Mouse (Mus musculus) hindbrain, embryonic 15.5 days (tissue): Measurements from ENCODE around the gene Siglecg. TPM values are rescaled to one million over a fixed set of nuclear protein-coding genes. Genes with fewer than 3 reads are reported as not detected.

Experiments
- ATAC-seq: fragments of 200-750 bp; cut with Nextera tagmentation; 2 replicates; pipeline ENCODE4 v1.8.0; 2017; ENCODE audit warnings: low read depth, moderate number of reproducible peaks, moderate TSS enrichment; ENCODE audit not compliant: low FRiP score
- H3K27ac ChIP-seq: fragments of 300-500 bp; sonication (generic); replicated peaks from 2 replicates; pipeline ENCODE4 v1.5.1; 2015; ENCODE audit warnings: mild to moderate bottlenecking, inconsistent platforms
- H3K27me3 ChIP-seq: fragments of 300-500 bp; sonication (generic); 2 replicates; pipeline ENCODE4 v1.6.1; 2015; ENCODE audit warnings: control low read depth, inconsistent platforms
- H3K36me3 ChIP-seq: fragments of 300-500 bp; sonication (generic); 2 replicates; pipeline ENCODE4 v1.6.1; 2015; ENCODE audit warnings: control low read depth, inconsistent platforms
- H3K4me1 ChIP-seq: fragments of 300-500 bp; sonication (generic); replicated peaks from 2 replicates; pipeline ENCODE4 v1.6.1; 2015; ENCODE audit warnings: control low read depth, inconsistent platforms
- H3K4me2 ChIP-seq: fragments of 300-500 bp; sonication (generic); 2 replicates; pipeline ENCODE4 v1.6.1; 2015; ENCODE audit warnings: moderate library complexity, mild to moderate bottlenecking, inconsistent platforms
- H3K4me3 ChIP-seq: fragments of 300-500 bp; sonication (generic); 2 replicates; pipeline ENCODE4 v1.5.1; 2015; ENCODE audit warnings: mild to moderate bottlenecking, inconsistent platforms
- H3K9ac ChIP-seq: fragments of 300-500 bp; sonication (generic); 2 replicates; pipeline ENCODE4 v1.6.1; 2015; ENCODE audit warnings: inconsistent platforms
- H3K9me3 ChIP-seq: fragments of 300-500 bp; sonication (generic); 2 replicates; pipeline ENCODE4 v1.6.1; 2016; ENCODE audit warnings: control low read depth, inconsistent platforms
- WGBS: fragments of 180-500 bp; shearing (Covaris S2); methylation state at CpG from one replicate; pipeline ENCODE4 v1.1.7; 2015; 5-methylcytosine and 5-hydroxymethylcytosine counted together
- polyA plus RNA-seq: library from polyadenylated mRNA; unstranded; fragments of >200 nt; fragmentation: Nextera tagmentation; extraction: Ambion mirVana; gene quantifications from 2 replicates; pipeline ENCODE4 v1.2.1, GENCODE M21; 2015

Gene Siglecg
- polyA plus RNA-seq, 1 experiment from 2014 or later, result not detected

GRCm38 (mm10) chr7:43422995-43423617, 15.1 kb downstream of the Siglecg start:
- Histone ChIP-seq H3K27me3 (no peaks in the 10 kb centered on the region), H3K9ac (no peak overlapping the region), H3K9me3 (no peaks in the 10 kb centered on the region), H3K4me3 (0 out of 2 replicates have a peak overlapping the region, but pooled peaks have one; percentile 5), H3K4me1 (peaks cover 5% of the 10 kb centered on the region), H3K4me2 (peak overlapping the region; percentile 36), H3K36me3 (no peaks in the 10 kb centered on the region), H3K27ac (no peak overlapping the region)
- 18% methylated on average over 11 of the region's 11 CpGs for WGBS
- peak; percentile 94 for ATAC-seq

- H3K4me1 ChIP-seq, result peaks cover 5% of the 10 kb centered on the region
- no peak overlapping the region for H3K9ac ChIP-seq
- ATAC-seq, result no peak
- H3K27me3 ChIP-seq, result no peaks in the 10 kb centered on the region
- no peaks in the 10 kb centered on the region for H3K9me3 ChIP-seq
- H3K4me2 ChIP-seq, result no peak overlapping the region
- H3K27ac ChIP-seq, result no peak overlapping the region
- no peaks in the 10 kb centered on the region for H3K36me3 ChIP-seq
- WGBS, result 70% methylated on average over 3 of the region's 3 CpGs
- no peak overlapping the region for H3K4me3 ChIP-seq
Observed at GRCm38 (mm10) chr7:43423991-43424625, 16.1 kb downstream of the Siglecg start.

- no peak for ATAC-seq
Observed at GRCm38 (mm10) chr7:43427406-43427805, 19.4 kb downstream of the Siglecg start, which contains the start of gene Lim2. Gene Lim2 (plus strand): TSS chr7:43427670.

GRCm38 (mm10) chr7:43429500-43429899, 21.5 kb downstream of the Siglecg start:
- Histone ChIP-seq H3K4me1 (no peaks in the 10 kb centered on the region), H3K9ac (no peak overlapping the region), H3K4me3 (no peak overlapping the region), H3K36me3 (no peaks in the 10 kb centered on the region), H3K4me2 (no peak overlapping the region), H3K9me3 (no peaks in the 10 kb centered on the region), H3K27ac (no peak overlapping the region), H3K27me3 (no peaks in the 10 kb centered on the region)
- no peak for ATAC-seq
- 68% methylated on average over 4 of the region's 4 CpGs for WGBS

More at GRCm38 (mm10) chr7:43427406-43427805, 19.4 kb downstream of the Siglecg start, which contains the start of gene Lim2:
- Histone ChIP-seq H3K4me2 (no peak within 1 kb of the TSS), H3K27me3 (no peaks in the 10 kb centered on the region), H3K4me1 (peaks cover 5% of the 10 kb centered on the region), H3K9ac (no peak within 1 kb of the TSS), H3K9me3 (no peaks in the 10 kb centered on the region), H3K4me3 (no peak within 1 kb of the TSS), H3K27ac (no peak within 1 kb of the TSS), H3K36me3 (no peaks in the 10 kb centered on the region)
- 84% methylated on average over 8 of the region's 8 CpGs for WGBS

GRCm38 (mm10) chr7:43432891-43433290, 24.9 kb downstream of the Siglecg start:
- Histone ChIP-seq H3K4me3 (no peak overlapping the region), H3K4me1 (no peaks in the 10 kb centered on the region), H3K9ac (no peak overlapping the region), H3K4me2 (no peak overlapping the region), H3K9me3 (no peaks in the 10 kb centered on the region), H3K36me3 (no peaks in the 10 kb centered on the region), H3K27ac (no peak overlapping the region), H3K27me3 (no peaks in the 10 kb centered on the region)
- ATAC-seq, result no peak
- whole genome bisulfite sequencing, result 77% methylated on average over 4 of the region's 4 CpGs

GRCm38 (mm10) chr7:43434676-43435075, 26.7 kb downstream of the Siglecg start:
- Histone ChIP-seq H3K27ac (no peak overlapping the region), H3K4me2 (no peak overlapping the region), H3K4me1 (no peaks in the 10 kb centered on the region), H3K4me3 (no peak overlapping the region), H3K27me3 (no peaks in the 10 kb centered on the region), H3K9ac (no peak overlapping the region), H3K36me3 (no peaks in the 10 kb centered on the region), H3K9me3 (no peaks in the 10 kb centered on the region)
- 79% methylated on average over 5 of the region's 5 CpGs for WGBS
- ATAC-seq, result no peak

GRCm38 (mm10) chr7:43436341-43437255, 28.6 kb downstream of the Siglecg start, which contains the start of gene Nkg7:
Gene Nkg7 (plus strand): TSS chr7:43437073.
- ATAC-seq, result no peak

GRCm38 (mm10) chr7:43438611-43439010, 30.6 kb downstream of the Siglecg start:
- H3K27me3 ChIP-seq, result no peaks in the 10 kb centered on the region
- H3K4me3 ChIP-seq, result no peak overlapping the region
- ATAC-seq, result no peak
- no peak overlapping the region for H3K4me2 ChIP-seq
- peaks cover 10% of the 10 kb centered on the region for H3K4me1 ChIP-seq
- no peak overlapping the region for H3K27ac ChIP-seq
- WGBS, result 87% methylated on average over 4 of the region's 4 CpGs
- H3K9ac ChIP-seq, result no peak overlapping the region
- no peaks in the 10 kb centered on the region for H3K9me3 ChIP-seq
- H3K36me3 ChIP-seq, result no peaks in the 10 kb centered on the region

More at GRCm38 (mm10) chr7:43436341-43437255, 28.6 kb downstream of the Siglecg start, which contains the start of gene Nkg7:
- H3K27me3 ChIP-seq, result no peaks in the 10 kb centered on the region
- H3K4me2 ChIP-seq, result no peak within 1 kb of the TSS
- H3K36me3 ChIP-seq, result no peaks in the 10 kb centered on the region
- WGBS, result 86% methylated on average over 10 of the region's 10 CpGs
- no peak within 1 kb of the TSS for H3K4me3 ChIP-seq
- H3K9me3 ChIP-seq, result no peaks in the 10 kb centered on the region
- no peak within 1 kb of the TSS for H3K27ac ChIP-seq
- H3K4me1 ChIP-seq, result no peaks in the 10 kb centered on the region
- H3K9ac ChIP-seq, result no peak within 1 kb of the TSS

GRCm38 (mm10) chr7:43440482-43440881, 32.5 kb downstream of the Siglecg start, which contains the start of gene Cldnd2:
Gene Cldnd2 (plus strand): TSS chr7:43440782.
- Histone ChIP-seq H3K27ac (no peak within 1 kb of the TSS), H3K36me3 (no peaks in the 10 kb centered on the region), H3K4me1 (peaks cover 21% of the 10 kb centered on the region), H3K4me2 (no peak within 1 kb of the TSS), H3K9me3 (no peaks in the 10 kb centered on the region), H3K4me3 (no peak within 1 kb of the TSS), H3K9ac (no peak within 1 kb of the TSS), H3K27me3 (no peaks in the 10 kb centered on the region)
- ATAC-seq, result no peak
- 81% methylated on average over 6 of the region's 6 CpGs for WGBS

- no peaks in the 10 kb centered on the region for H3K27me3 ChIP-seq
- H3K9ac ChIP-seq, result no peak overlapping the region
- H3K27ac ChIP-seq, result no peak overlapping the region
- no peak for ATAC-seq
- H3K36me3 ChIP-seq, result no peaks in the 10 kb centered on the region
- 82% methylated on average over 3 of the region's 3 CpGs for WGBS
- peaks cover 21% of the 10 kb centered on the region for H3K4me1 ChIP-seq
- no peak overlapping the region for H3K4me2 ChIP-seq
- H3K4me3 ChIP-seq, result no peak overlapping the region
- H3K9me3 ChIP-seq, result no peaks in the 10 kb centered on the region
Observed at GRCm38 (mm10) chr7:43441071-43441470, 33.1 kb downstream of the Siglecg start.

GRCm38 (mm10) chr7:43442684-43443083, 34.7 kb downstream of the Siglecg start:
- ATAC-seq, result no peak

More at GRCm38 (mm10) chr7:43442684-43443083, 34.7 kb downstream of the Siglecg start:
- no peaks in the 10 kb centered on the region for H3K36me3 ChIP-seq
- 7% methylated on average over 9 of the region's 9 CpGs for WGBS
- H3K9me3 ChIP-seq, result no peaks in the 10 kb centered on the region
- peak overlapping the region; percentile 52 for H3K9ac ChIP-seq
- peak overlapping the region; percentile 82 for H3K27ac ChIP-seq
- no peaks in the 10 kb centered on the region for H3K27me3 ChIP-seq
- peak overlapping the region; percentile 81 for H3K4me2 ChIP-seq
- H3K4me1 ChIP-seq, result peaks cover 21% of the 10 kb centered on the region
- H3K4me3 ChIP-seq, result peak overlapping the region; percentile 64
